Mouse (Mus musculus) heart, postnatal 14 days (tissue): ENCODE measurements at regions not wholly inside any gene's neighbourhood (a gene's known extent, or its start where the extent isn't known, plus 50 kb on each side); places are given as distances from the start of the nearest gene placed in this dataset.
A peak's percentile ranks its signal among the peaks of the same experiment; 100 is the strongest.

Experiments used
- DNase-seq, 2 experiments: peaks; one replicate each; pipeline ENCODE4 v3.0.0; 2021 to 2022
- intact Hi-C: fragments of 180-260 bp; cut with DNase I; formaldehyde crosslinking; loops from one replicate; pipeline ENCODE4 v1.15.1; 2025

DNA sequence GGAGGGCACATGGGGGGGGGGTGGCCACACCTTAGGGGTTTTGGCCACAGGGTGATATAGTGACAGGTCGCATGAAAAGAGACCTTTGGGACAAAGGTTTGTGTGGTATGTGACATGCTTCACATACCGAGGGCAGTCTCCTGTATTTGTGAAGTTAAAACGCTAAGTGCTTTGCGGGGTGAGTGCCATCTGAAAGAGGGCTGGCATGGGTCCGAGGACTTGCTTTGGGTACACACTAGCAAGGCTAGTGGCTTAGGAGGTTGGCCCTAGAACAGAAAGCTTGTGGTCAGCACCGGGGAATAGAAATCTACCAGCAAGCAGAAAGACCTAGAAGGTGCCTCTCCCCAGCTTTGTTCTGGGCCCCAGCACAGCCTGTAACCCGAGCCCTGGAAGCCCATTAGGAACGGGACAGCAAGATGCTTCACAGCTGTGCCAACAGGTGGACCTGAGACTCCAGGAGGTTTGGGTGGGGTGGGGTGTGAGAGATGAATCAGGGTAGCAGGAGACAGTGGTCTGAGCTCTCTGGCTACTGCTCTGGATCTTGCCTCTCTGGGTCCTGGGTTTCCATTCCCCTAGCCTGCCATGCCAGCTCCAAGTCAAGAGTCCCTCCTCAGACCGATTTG is 107.0 kb upstream of the Irx3 start:
- intact Hi-C loops: no loop called here
- DNase-seq: no peak

DNA sequence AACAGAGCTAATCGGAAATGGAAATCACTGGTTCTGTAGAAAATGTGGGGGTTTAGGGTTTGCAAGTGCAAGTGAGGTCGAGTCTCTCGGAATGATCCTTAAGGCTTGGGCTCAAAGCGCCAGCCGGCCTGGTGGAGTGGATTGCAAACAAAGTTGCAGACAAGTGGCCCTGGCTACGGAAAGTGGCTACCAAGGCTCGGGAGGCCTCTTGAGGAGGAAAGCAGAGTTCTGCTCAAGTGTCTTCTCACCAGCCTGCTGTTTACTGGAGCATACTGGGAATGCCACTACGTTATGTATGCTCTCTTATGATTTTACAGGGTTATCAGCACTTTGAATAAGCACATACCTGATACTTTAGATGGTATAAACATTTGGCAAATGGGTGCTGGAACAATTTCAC is 105.3 kb upstream of the Irx3 start:
- intact Hi-C loops: no loop called here
- no peak for DNase-seq

DNA sequence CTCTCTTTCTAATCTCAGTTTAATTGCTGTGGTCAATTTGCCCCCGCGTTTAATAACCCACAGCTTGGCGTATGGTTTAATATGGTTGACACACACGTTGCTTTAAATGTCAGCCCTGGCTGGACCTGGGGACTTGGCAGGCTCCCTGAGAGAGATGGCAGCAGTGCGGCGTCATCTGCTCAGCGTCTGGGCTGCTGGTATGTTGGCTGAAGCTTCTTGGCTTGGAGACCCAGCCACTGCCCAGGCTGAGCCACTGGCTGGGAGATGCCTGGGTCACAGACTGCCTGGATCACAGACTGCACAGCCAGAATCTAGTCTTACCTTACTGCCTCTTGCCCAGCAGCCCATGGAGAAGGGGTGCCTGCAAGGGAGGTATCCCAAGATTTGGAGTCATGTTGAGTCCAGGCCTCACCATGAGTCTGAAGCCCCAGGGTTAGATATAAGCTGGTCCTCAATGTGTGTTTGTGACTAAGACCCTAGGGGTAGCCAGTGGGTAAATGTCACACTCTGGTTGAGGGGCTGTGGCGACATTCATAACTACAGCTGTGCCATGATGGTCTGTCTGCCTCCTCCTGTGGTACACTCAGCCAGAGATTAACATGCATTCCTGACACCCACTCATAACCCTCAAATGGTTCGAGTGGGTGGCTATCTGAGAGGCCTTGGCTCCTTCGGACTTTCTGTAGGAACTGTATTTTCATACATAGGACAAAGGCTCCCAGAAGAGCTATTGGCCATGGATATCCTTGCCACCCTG is 99.8 kb upstream of the Irx3 start:
- peak; percentile 55 to 72 for DNase-seq
- intact Hi-C loops: no loop called here

DNA sequence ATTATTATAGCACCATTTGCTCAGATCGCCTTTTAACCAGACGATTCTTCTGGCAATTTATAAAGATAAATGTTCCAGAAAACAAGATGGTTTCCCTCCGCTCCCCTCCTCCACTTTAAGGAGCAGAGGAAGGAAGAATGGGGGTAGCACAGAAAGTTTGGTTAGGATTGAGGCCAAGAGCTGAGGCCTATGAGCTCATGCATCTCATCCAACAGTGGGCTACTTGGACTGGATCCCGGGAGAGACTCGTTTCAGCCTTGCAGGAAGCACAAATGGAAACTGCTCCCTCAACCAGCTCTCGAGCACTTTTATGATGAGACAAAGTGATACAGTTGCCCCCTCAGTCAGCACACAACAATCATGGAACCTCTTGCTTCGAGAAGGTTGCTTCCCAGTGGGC is 97.9 kb upstream of the Irx3 start:
- intact Hi-C loops: no loop called here
- peak; percentile 22 to 53 for DNase-seq

- intact Hi-C loops: no loop called here
- DNase-seq: no peak
Measured at GRCm38 (mm10) chr8:91897381-91897780, 95.5 kb upstream of the Irx3 start.

GRCm38 (mm10) chr8:91895987-91896386 is 94.1 kb upstream of the Irx3 start:
- intact Hi-C loops: no loop called here
- DNase-seq: no peak

DNA sequence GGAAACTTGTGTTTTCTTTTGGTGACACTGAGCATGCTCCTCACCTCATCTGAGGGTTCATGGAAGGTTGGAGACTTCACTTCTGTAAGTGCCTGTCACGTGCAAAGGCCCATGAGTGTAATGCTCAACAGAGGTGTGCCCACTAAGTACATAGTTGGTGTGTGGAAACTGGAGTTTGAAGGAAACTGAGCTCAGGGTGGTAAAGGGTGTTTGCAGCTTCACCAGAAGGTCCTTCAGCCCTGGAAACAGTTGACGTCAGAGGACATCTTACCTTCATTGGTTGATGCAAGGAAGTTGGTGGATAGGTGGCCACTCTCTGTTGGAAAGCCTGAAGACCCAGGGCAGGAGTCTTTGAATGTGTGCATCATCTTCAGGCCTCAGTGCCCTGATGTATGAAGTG is 83.0 kb upstream of the Irx3 start:
- intact Hi-C loops: no loop called here
- DNase-seq: no peak

DNA sequence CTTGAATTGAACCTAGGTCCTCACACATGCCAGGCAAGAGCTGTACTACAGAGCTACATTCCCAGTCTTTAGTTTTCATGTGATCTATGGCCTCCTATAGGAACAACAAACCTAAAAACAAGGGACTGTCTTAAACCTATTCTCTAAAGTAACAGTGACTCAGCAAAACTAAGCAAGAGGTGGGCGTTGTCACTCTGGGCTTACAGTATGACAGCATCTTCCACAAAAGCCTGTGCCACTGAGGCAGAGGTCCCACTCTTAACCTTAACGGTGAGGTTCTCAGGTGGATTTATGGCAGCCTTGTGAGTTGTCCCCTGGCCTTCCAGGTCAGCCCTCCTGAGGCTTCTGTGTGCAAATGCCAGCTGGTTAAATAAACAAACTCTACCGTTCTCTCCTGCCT is 82.5 kb upstream of the Irx3 start:
- DNase-seq: no peak
- intact Hi-C loops: no loop called here

DNA sequence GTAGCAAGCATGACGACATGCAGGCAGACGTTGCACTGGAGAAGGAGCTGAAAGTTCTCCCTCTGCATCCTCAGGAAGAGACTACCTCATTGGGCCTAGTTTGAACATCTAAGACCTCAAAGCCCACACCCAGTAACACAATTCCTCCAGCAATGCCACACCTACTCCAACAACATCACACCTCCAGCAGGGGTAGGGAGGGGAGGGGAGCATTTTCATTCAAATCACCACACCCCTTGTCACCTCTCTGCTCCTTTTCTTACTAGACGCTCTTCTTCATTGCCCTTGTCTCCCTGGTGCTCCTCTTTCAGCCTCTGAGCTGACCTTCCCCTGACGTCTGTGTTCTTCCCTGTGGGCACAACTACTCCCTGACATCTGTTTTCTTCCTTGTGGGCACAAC is 81.1 kb upstream of the Irx3 start:
- intact Hi-C loops: no loop called here
- DNase-seq: no peak

DNA sequence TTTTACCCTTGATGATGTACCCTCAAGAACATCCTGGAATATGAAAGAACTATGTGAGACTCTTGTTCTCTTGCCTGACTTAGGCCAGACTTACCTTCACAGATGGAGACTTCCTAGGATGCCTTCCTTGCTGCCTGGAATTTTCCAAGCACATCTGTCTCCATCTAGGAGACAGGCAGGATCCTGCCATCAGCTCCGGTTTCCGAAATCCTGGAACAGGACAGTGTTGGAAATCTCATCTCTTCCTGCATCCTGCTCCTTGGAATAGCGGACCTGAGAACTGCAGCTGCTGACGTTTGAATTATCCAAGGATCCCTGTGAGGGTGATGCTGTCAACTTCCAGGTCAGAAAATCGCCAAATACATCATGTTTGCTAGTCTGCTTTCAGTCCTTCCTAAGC is 77.0 kb upstream of the Irx3 start:
- intact Hi-C loops: no loop called here
- DNase-seq: no peak

GRCm38 (mm10) chr8:91876161-91876560 is 74.3 kb upstream of the Irx3 start:
- DNase-seq: no peak
- intact Hi-C loops: no loop called here

DNA sequence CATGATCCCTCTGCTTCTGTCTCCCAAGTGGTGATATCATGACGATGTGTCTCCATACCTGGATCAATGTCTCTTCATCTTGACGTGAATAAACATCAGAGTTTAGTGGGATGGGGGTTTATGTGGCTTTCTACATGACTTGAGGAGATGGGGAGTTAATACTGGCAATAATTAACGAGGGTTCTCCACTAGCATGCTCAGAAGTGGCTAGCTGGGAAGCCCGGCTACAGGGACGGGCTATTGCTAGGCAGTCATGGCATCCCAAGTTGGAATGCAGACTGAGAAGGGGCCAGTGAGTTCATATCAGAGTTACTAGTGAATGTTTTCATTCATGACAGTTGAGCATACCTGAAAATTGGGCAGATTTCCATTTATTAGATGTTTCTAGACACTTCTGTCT is 71.4 kb upstream of the Irx3 start:
- intact Hi-C loops: no loop called here
- DNase-seq: no peak

GRCm38 (mm10) chr8:91872278-91873115 is 70.6 kb upstream of the Irx3 start:
- peak; percentile 24 to 35 for DNase-seq
- intact Hi-C loops: no loop called here

- intact Hi-C loops: no loop called here
- DNase-seq: no peak
Measured at GRCm38 (mm10) chr8:91867069-91867468, 65.2 kb upstream of the Irx3 start.

DNA sequence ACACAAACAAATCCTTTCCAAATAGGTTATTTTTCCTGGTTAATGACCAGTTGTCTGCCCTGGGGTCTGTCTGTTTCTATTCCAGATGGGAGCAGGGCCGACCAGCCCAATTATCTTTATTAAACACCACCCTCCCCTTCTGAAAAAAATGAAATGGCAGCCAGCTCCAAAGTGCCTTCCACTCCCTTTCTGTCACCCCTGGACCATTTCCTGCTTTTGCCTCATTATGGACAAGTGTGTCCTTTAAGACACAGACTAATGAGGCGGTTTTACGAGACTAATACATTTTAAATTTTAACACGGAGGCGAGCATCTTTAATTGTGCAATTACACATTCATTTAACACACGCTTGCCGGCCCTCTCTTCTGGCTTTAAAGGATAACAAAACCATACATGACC is 64.2 kb upstream of the Irx3 start:
- no peak for DNase-seq
- intact Hi-C loops: no loop called here

DNA sequence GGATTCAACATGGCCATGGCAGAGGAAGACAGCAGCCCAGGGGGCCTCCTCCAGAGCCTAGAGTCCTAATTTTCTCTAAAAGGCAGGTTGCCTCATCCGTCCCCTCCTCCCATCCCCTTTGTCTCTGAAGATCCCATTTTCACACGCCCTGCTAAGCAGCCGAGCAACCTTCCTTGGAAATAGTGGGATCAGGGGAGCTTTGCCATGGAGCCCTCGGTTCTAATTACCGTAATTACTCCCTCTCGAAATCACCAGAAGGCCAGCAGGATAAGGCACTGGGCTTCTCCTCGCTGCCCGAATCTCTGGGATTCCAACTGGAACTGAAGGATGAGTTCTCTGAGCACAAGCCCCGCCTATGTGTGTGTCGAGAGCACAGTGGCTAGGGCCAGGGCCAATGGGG is 63.5 kb upstream of the Irx3 start:
- intact Hi-C loops: no loop called here
- DNase-seq: no peak

DNA sequence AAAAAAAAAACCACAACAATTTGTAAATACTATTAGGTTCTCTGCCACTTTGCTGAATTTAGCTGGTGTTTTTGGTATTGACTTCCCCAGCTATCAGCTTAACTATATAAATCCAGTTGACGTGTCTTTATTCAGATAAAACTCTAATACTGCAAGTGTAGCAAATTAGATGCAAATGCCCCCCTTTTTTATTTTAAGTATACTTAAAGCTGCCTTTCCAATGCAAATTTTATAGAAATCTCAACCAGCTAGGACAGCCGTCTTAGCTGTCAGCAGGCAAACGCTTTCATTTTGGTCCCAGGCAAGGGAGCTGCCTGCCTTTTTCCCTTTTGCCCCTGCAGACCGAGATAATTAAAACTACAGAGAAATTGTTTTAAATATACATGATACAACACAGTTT is 61.6 kb upstream of the Irx3 start:
- no peak for DNase-seq
- intact Hi-C loops: no loop called here

DNA sequence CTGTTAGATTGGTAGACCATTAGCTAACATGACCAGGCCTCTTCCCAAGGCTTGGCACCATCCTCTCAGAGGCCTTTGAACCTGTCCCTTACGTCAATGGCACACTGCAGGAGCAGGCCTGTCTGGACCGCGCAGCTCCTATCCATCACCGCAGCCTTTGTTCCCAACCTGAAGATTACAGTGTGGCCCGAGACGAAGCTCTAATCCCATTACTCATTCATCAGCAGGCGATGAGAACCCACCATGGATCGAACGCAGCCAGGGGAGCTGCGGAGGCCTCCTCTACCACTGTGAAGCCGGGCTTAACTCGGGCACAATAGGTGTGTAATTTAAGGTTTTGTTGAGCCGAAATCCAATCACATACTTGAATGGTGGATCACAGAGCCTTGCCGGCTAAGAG is 54.0 kb upstream of the Irx3 start:
- intact Hi-C loops: no loop called here
- no peak for DNase-seq

GRCm38 (mm10) chr8:91854369-91854768 is 52.5 kb upstream of the Irx3 start:
- intact Hi-C loops: no loop called here
- DNase-seq: peak; percentile 20 to 58

DNA sequence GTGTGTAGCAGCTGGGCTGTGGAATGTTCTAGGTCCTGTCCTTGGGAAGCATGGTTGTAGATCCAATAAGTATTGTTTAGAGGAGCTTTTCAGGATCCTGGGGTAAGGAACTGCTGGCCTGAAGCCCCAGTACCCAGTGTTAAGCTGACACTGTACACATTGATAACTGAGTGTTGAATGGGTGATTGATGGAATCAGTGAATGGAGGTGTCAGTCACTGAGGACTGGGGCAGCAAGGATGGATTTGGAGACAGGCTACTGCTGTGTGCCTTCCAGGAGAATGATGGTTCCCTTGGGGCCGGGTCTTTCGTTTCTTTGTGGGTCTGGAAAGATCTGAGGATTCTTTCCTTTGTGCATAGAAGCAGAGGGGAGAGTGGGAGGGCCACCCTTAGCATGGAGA is 51.9 kb upstream of the Irx3 start:
- intact Hi-C loops: no loop called here
- no peak for DNase-seq

GRCm38 (mm10) chr8:91853336-91853735 is 51.5 kb upstream of the Irx3 start:
- intact Hi-C loops: no loop called here
- peak in 1 of 2 experiments; percentile 33 for DNase-seq
